ENCODE assay signal across 8 mouse cellular contexts in the genomic region with DNA sequence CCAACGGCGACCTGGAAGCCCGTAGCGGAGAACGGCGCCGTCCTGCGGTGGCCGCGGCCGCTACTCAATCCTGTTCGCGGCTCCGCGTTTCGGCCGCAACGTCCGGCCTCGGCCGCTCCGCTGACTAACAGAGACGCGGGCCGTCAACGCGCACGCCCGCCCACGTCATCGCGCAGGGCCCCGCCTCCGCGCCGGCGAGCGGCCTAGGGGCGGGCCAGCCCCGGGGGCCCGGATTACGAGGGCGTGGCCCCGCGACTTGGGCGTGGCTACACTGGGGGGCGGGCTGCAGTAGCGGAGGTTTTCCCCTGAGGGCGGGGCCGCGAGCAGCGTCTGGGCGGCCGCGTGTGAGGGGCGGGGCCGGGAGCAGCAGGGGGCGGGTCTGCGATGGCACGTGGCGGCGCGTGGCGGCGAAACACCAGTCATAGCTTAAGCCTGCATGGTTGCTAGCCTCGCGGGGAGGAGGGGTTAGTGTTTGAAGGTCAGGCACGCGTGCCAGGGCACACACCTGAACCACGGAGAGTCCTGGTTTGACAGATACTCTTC. TPM values are rescaled to one million over a fixed set of nuclear protein-coding genes. Genes with fewer than 3 reads are reported as not detected.
DNase-seq lines count a peak whose midpoint lies in the region; ATAC-seq and TF ChIP-seq lines count a peak whose summit lies in the region.

A gene (minus strand): TSS at position 132 of the 543 bp plus-strand sequence.

- ATAC-seq in embryonic facial prominence, embryonic 13.5 days (ENCODE audit: insufficient number of reproducible peaks, insufficient read depth, low FRiP score, low TSS enrichment, low read depth), result peak; percentile 98
- ATAC-seq in limb, embryonic 14.5 days (ENCODE audit: low FRiP score, low read depth), result peak; percentile 99
- ATAC-seq in midbrain, postnatal 0 days (ENCODE audit: low FRiP score), result peak; percentile 98

- H3K4me3 ChIP-seq in embryonic facial prominence, embryonic 13.5 days, result peak within 1 kb of the TSS; percentile 91
- peak within 1 kb of the TSS; percentile 90 for H3K4me3 ChIP-seq in limb, embryonic 14.5 days (replicated peaks; ENCODE audit: low read length)
- H3K4me3 ChIP-seq in midbrain, postnatal 0 days (ENCODE audit: low read depth, low read length), result peak within 1 kb of the TSS; percentile 94

- peak within 1 kb of the TSS; percentile 93 for H3K9ac ChIP-seq in embryonic facial prominence, embryonic 13.5 days
- peak within 1 kb of the TSS; percentile 95 for H3K9ac ChIP-seq in limb, embryonic 14.5 days (ENCODE audit: low read depth, low read length, severe bottlenecking)
- H3K9ac ChIP-seq in midbrain, postnatal 0 days (replicated peaks; ENCODE audit: low read length, poor library complexity, severe bottlenecking), result peak within 1 kb of the TSS; percentile 89

- peaks cover 3% of the 10 kb centered on the region; the same call in 1 of the 2 replicates for H3K27me3 ChIP-seq in embryonic facial prominence, embryonic 13.5 days
- H3K27me3 ChIP-seq in limb, embryonic 14.5 days (ENCODE audit: control insufficient read depth, insufficient read depth, low read length), result no peaks in the 10 kb centered on the region
- no peaks in the 10 kb centered on the region for H3K27me3 ChIP-seq in midbrain, postnatal 0 days (ENCODE audit: insufficient read depth, low read length)

- H3K9me3 ChIP-seq in embryonic facial prominence, embryonic 13.5 days, result no peaks in the 10 kb centered on the region
- no peaks in the 10 kb centered on the region for H3K9me3 ChIP-seq in limb, embryonic 14.5 days (ENCODE audit: control insufficient read depth, low read length)
- H3K9me3 ChIP-seq in midbrain, postnatal 0 days (ENCODE audit: low read length), result no peaks in the 10 kb centered on the region

- H3K4me2 ChIP-seq in embryonic facial prominence, embryonic 13.5 days, result peak within 1 kb of the TSS; percentile 67
- H3K4me2 ChIP-seq in limb, embryonic 14.5 days (replicated peaks; ENCODE audit: low read depth, low read length, severe bottlenecking), result peak within 1 kb of the TSS; percentile 56
- H3K4me2 ChIP-seq in midbrain, postnatal 0 days (ENCODE audit: low read depth, low read length, poor library complexity, severe bottlenecking), result peak within 1 kb of the TSS; percentile 51

- under 1% methylated on average over 68 of the region's 70 CpGs for WGBS in embryonic facial prominence, embryonic 13.5 days
- WGBS in limb, embryonic 14.5 days, result under 1% methylated on average over 44 of the region's 70 CpGs
- under 1% methylated on average over 32 of the region's 70 CpGs for WGBS in midbrain, postnatal 0 days

- peak within 1 kb of the TSS; percentile 91 for H3K27ac ChIP-seq in embryonic facial prominence, embryonic 13.5 days
- H3K27ac ChIP-seq in limb, embryonic 14.5 days (replicated peaks; ENCODE audit: low read depth, low read length), result peak within 1 kb of the TSS; percentile 93
- H3K27ac ChIP-seq in midbrain, postnatal 0 days (ENCODE audit: low read depth, low read length), result peak within 1 kb of the TSS; percentile 87

- H3K36me3 ChIP-seq in embryonic facial prominence, embryonic 13.5 days, result no peaks in the 10 kb centered on the region
- H3K36me3 ChIP-seq in limb, embryonic 14.5 days (ENCODE audit: control insufficient read depth, insufficient read depth, low read length), result no peaks in the 10 kb centered on the region
- no peaks in the 10 kb centered on the region for H3K36me3 ChIP-seq in midbrain, postnatal 0 days (ENCODE audit: insufficient read depth, low read length)

- peak; percentile 93; the same call in 1 of the 2 replicates for TF ChIP-seq POLR2A in limb, embryonic 14.5 days (IDR thresholded peaks at IDR 0.05; ENCODE audit: borderline replicate concordance, extremely low read depth, insufficient read depth, insufficient read length)

- H3K4me1 ChIP-seq in embryonic facial prominence, embryonic 13.5 days, result peaks cover 7% of the 10 kb centered on the region
- H3K4me1 ChIP-seq in limb, embryonic 14.5 days (ENCODE audit: control insufficient read depth, insufficient read depth, low read length), result peaks cover 14% of the 10 kb centered on the region
- H3K4me1 ChIP-seq in midbrain, postnatal 0 days (ENCODE audit: insufficient read depth, low read length), result peaks cover 3% of the 10 kb centered on the region; the same call in 1 of the 2 replicates

- peak; percentile 92 for DNase-seq in 3134 (ENCODE audit: extremely low read depth, insufficient read length, low spot score)
- peak; percentile 99 to 100 for DNase-seq in adrenal gland, postnatal 36 days
- DNase-seq in heart, adult 8-10 months (ENCODE audit: low spot score), result peak; percentile 94
- DNase-seq in kidney, adult 9 months, result peak; percentile 98
- DNase-seq in limb, embryonic 14.5 days (ENCODE audit: low spot score), result peak; percentile 95
- DNase-seq in midbrain, postnatal 0 days (ENCODE audit: low spot score), result peak; percentile 96
- peak; percentile 98 to 99 for DNase-seq in spleen, postnatal 14 days (ENCODE audit: low spot score in 2 of 2)

- TF ChIP-seq CTCF in midbrain, postnatal 0 days (IDR thresholded peaks at IDR 0.05), result peak; percentile 44

RNA-seq across cellular contexts. Expression of the gene that starts here (rescaled TPM):
- total RNA-seq in adrenal gland, postnatal 36 days (2021), result 10 to 100 TPM; 26.1 to 26.4 TPM
- polyA plus RNA-seq in embryonic facial prominence, embryonic 13.5 days (2015; fragmentation: Nextera tagmentation; extraction: Ambion mirVana), result 24.2 and 24.8 TPM in 2 replicates
- total RNA-seq in heart, adult 8-10 months (2022), result 10 to 100 TPM; 21.7 to 27.6 (median 23.0) TPM
- 33.8 and 36.4 TPM in 2 replicates for polyA plus RNA-seq in limb, embryonic 14.5 days (2012; rRNA removed)
- 16.5 and 16.7 TPM in 2 replicates for polyA plus RNA-seq in limb, embryonic 14.5 days (2014; fragmentation: Nextera tagmentation; extraction: Ambion mirVana)
- 102 and 106 TPM in 2 replicates for total RNA-seq in midbrain, postnatal 0 days (2014; rRNA removed)
- 24.7 and 32.6 TPM in 2 replicates for polyA plus RNA-seq in midbrain, postnatal 0 days (2015; fragmentation: Nextera tagmentation; extraction: Ambion mirVana)

Comparison
In these comparisons a context has a peak if more than half of its experiments do, and no peak if none do; other contexts are left out.
1. Peak in every context shown above with its lines: DNase-seq, ATAC-seq, H3K4me3 ChIP-seq and H3K27ac ChIP-seq.